Mouse (Mus musculus) CH12.LX (cell line): ENCODE measurements around the gene Serpinb1b. TPM values are rescaled to one million over a fixed set of nuclear protein-coding genes. Genes with fewer than 3 reads are reported as not detected.

Experiments used
- DNase-seq: peaks from one replicate; pipeline ENCODE4 v3.0.0-alpha.2; 2013; ENCODE audit errors: extremely low read depth
- H3K27ac ChIP-seq: 2 replicates; pipeline ENCODE4 v1.5.1; 2012; ENCODE audit warnings: low read depth, mild to moderate bottlenecking, control low read depth, moderate library complexity; ENCODE audit not compliant: insufficient read depth
- H3K27me3 ChIP-seq: replicated peaks from 2 replicates; pipeline ENCODE3; 2012; ENCODE audit warnings: inconsistent platforms
- H3K36me3 ChIP-seq, 2 experiments: replicated peaks in 1 of 2; 2 replicates each; pipeline versions ENCODE3 to v1.6.1; 2012; ENCODE audit warnings: inconsistent platforms in 1 of 2, low read length in 1 of 2, mild to moderate bottlenecking in 1 of 2, mixed read lengths in 1 of 2, moderate library complexity in 1 of 2; ENCODE audit not compliant: control insufficient read depth in 1 of 2, insufficient read depth in 1 of 2
- H3K4me1 ChIP-seq, 2 experiments: 2 replicates each; pipeline ENCODE4 v1.6.1; 2012; ENCODE audit warnings: inconsistent platforms in 1 of 2, moderate library complexity in 1 of 2; ENCODE audit not compliant: insufficient read depth in 2 of 2, control insufficient read depth in 1 of 2
- H3K4me2 ChIP-seq: 2 replicates; pipeline ENCODE4 v1.6.1; 2012; ENCODE audit warnings: low read depth, mild to moderate bottlenecking, control low read depth; ENCODE audit not compliant: poor library complexity, insufficient read depth, severe bottlenecking
- H3K4me3 ChIP-seq, 3 experiments: fragments of 150-350 bp in 1 of 3; sonication (generic) in 1 of 3; replicated peaks in 1 of 3; 2 replicates each; pipeline versions ENCODE3 to v1.5.1; 2011 to 2012; ENCODE audit warnings: low read depth in 2 of 3, low read length in 2 of 3, mild to moderate bottlenecking in 2 of 3, moderate library complexity in 2 of 3, control low read depth in 1 of 3, improper control_type of control experiment in 1 of 3, inconsistent platforms in 1 of 3, mixed read lengths in 1 of 3; ENCODE audit not compliant: poor library complexity in 1 of 3
- H3K79me2 ChIP-seq: replicated peaks from 2 replicates; pipeline ENCODE4 v1.6.1; 2012; ENCODE audit warnings: mild to moderate bottlenecking, moderate library complexity; ENCODE audit not compliant: control insufficient read depth, poor library complexity, insufficient read depth, severe bottlenecking; ENCODE audit errors: extremely low read depth
- H3K9ac ChIP-seq: 2 replicates; pipeline ENCODE4 v1.6.1; 2012; ENCODE audit warnings: low read depth, mild to moderate bottlenecking, control low read depth, moderate library complexity; ENCODE audit not compliant: insufficient read depth
- H3K9me3 ChIP-seq: replicated peaks from 2 replicates; pipeline ENCODE3; 2012; ENCODE audit warnings: low read length, inconsistent platforms, mixed read lengths
- BHLHE40 ChIP-seq: IDR thresholded peaks from 2 replicates; pipeline ENCODE4 v1.6.1; 2011; ENCODE audit warnings: mild to moderate bottlenecking, low read depth, low read length, improper control_type of control experiment
- CHD1 ChIP-seq: IDR thresholded peaks from 2 replicates; pipeline ENCODE4 v1.6.1; 2012; ENCODE audit warnings: low read depth, low read length, improper control_type of control experiment, inconsistent platforms
- CHD2 ChIP-seq: IDR thresholded peaks from 2 replicates; pipeline ENCODE4 v1.6.1; 2011; ENCODE audit warnings: low read length, improper control_type of control experiment
- CTCF ChIP-seq, 2 experiments: IDR thresholded peaks in 1 of 2; conservative IDR thresholded peaks in 1 of 2; 2 replicates each; pipeline ENCODE4 v1.5.1; 2011 to 2012; ENCODE audit warnings: low read depth in 2 of 2, low read length in 2 of 2, improper control_type of control experiment in 1 of 2, inconsistent platforms in 1 of 2, mild to moderate bottlenecking in 1 of 2, moderate library complexity in 1 of 2
- E2F4 ChIP-seq: IDR thresholded peaks from 2 replicates; pipeline ENCODE4 v1.6.1; 2011; ENCODE audit warnings: low read depth, low read length, improper control_type of control experiment; ENCODE audit not compliant: insufficient replicate concordance
- EP300 ChIP-seq: IDR thresholded peaks from 2 replicates; pipeline ENCODE4 v1.6.1; 2011; ENCODE audit warnings: low read length, improper control_type of control experiment
- ETS1 ChIP-seq: conservative IDR thresholded peaks from 2 replicates; pipeline ENCODE4 v1.6.1; 2012; ENCODE audit warnings: low read depth, mild to moderate bottlenecking, inconsistent platforms, low read length, improper control_type of control experiment, moderate library complexity
- IRF4 ChIP-seq: IDR thresholded peaks from 2 replicates; pipeline ENCODE4 v1.6.1; 2014; ENCODE audit warnings: low read depth, mild to moderate bottlenecking, inconsistent platforms, low read length, improper control_type of control experiment
- JUND ChIP-seq: conservative IDR thresholded peaks from 2 replicates; pipeline ENCODE4 v1.6.1; 2011; ENCODE audit warnings: low read depth, low read length, improper control_type of control experiment
- MAX ChIP-seq: IDR thresholded peaks from 2 replicates; pipeline ENCODE4 v1.6.1; 2011; ENCODE audit warnings: low read length, improper control_type of control experiment
- MEF2A ChIP-seq: IDR thresholded peaks from 2 replicates; pipeline ENCODE4 v1.6.1; 2014; ENCODE audit warnings: low read depth, mild to moderate bottlenecking, inconsistent platforms, low read length, improper control_type of control experiment, borderline replicate concordance
- MYC ChIP-seq: IDR thresholded peaks from 2 replicates; pipeline ENCODE4 v1.6.1; 2011; ENCODE audit warnings: low read depth, mild to moderate bottlenecking, improper control_type of control experiment, low read length
- NRF1 ChIP-seq: IDR thresholded peaks from 2 replicates; pipeline ENCODE4 v1.6.1; 2014; ENCODE audit warnings: low read depth, mild to moderate bottlenecking, inconsistent platforms, low read length, improper control_type of control experiment, moderate library complexity
- RAD21 ChIP-seq: IDR thresholded peaks from 2 replicates; pipeline ENCODE4 v1.6.1; 2011; ENCODE audit warnings: low read depth, mild to moderate bottlenecking, low read length, improper control_type of control experiment, moderate library complexity
- RCOR1 ChIP-seq: conservative IDR thresholded peaks from 2 replicates; pipeline ENCODE4 v1.6.1; 2012; ENCODE audit warnings: low read depth, mild to moderate bottlenecking, inconsistent platforms, low read length, improper control_type of control experiment
- SIN3A ChIP-seq: IDR thresholded peaks from 2 replicates; pipeline ENCODE4 v1.6.1; 2012; ENCODE audit warnings: low read length, improper control_type of control experiment, inconsistent platforms
- TBP ChIP-seq: conservative IDR thresholded peaks from 2 replicates; pipeline ENCODE4 v1.6.1; 2011; ENCODE audit warnings: low read depth, low read length, improper control_type of control experiment
- TCF12 ChIP-seq: IDR thresholded peaks from 2 replicates; pipeline ENCODE4 v1.6.1; 2014; ENCODE audit warnings: low read depth, mild to moderate bottlenecking, inconsistent platforms, low read length, improper control_type of control experiment
- ZKSCAN1 ChIP-seq: IDR thresholded peaks from 2 replicates; pipeline ENCODE4 v1.6.1; 2012; ENCODE audit warnings: low read depth, inconsistent platforms, low read length, improper control_type of control experiment, borderline replicate concordance
- ZMIZ1 ChIP-seq: IDR thresholded peaks from 2 replicates; pipeline ENCODE4 v1.6.1; 2012; ENCODE audit warnings: low read depth, mild to moderate bottlenecking, inconsistent platforms, low read length, improper control_type of control experiment
- dilution Hi-C: fragments of 300-500 bp; cut with MboI; formaldehyde crosslinking; loops from 2 replicates; pipeline ENCODE4 v1.14.3; 2020; ENCODE audit warnings: low sequenced_read_pairs; ENCODE audit not compliant: extremely low pct_unique_long_range_greater_than_20kb, extremely low pct_ligation_motif_present
- in situ Hi-C: fragments of 300-500 bp; cut with MboI; formaldehyde crosslinking; loops from 3 replicates; pipeline ENCODE4 v1.14.3; 2019; ENCODE audit warnings: low sequenced_read_pairs, low pct_ligation_motif_present, low pct_unique_long_range_greater_than_20kb, mixed read lengths
- polyA plus RNA-seq: library from polyadenylated mRNA; unstranded; fragments of >175 nt; gene quantifications from 2 replicates; pipeline ENCODE4 v1.2.1, GENCODE M21; 2012; ENCODE audit warnings: low read depth; ENCODE audit not compliant: insufficient read length
- total RNA-seq, 2 experiments: library from RNA; depleted of rRNA; stranded (reverse); fragments of 300-350 nt in 1 of 2; fragments of >200 nt in 1 of 2; gene quantifications; 2 replicates each; pipeline ENCODE4 v1.2.3; 2012 to 2014

Gene Serpinb1b
- total and polyA plus RNA-seq, 3 experiments: 0.08 to 0.98 (median 0.64) TPM

DNA sequence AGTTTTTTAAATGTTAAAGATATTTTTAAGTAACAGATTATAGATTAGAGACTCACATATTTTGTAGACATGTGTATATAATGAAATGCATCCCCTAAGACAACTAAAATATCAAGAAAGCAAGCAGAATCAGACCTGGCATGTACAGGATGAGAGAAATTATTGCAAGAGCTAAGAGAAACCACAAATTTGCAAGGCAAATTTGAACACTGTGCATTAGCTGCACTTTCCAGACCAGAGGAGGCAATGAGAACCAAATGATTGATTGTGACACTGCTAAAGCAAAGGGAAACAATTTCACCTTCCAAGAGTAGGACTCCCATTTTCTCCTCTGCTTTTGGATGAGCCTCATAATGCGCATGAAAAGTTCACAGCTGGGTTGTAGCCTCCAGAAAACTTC lies 17.2 kb downstream of the Serpinb1b start:
- Histone ChIP-seq H3K9me3 (no peaks in the 10 kb centered on the region), H3K4me1 (peaks cover 0 to 15% of the 10 kb centered on the region in 2 experiments; a peak in 2 of 4 replicates), H3K79me2 (no peaks in the 10 kb centered on the region), H3K9ac (no peak overlapping the region), H3K27ac (no peak overlapping the region), H3K27me3 (no peaks in the 10 kb centered on the region), H3K36me3 (no peaks in the 10 kb centered on the region), H3K4me2 (no peak overlapping the region), H3K4me3 (no peak overlapping the region)
- peak; percentile 60 for DNase-seq
- TF ChIP-seq EP300 (peak; percentile 51; the same call in 1 of the 2 replicates), NRF1 (no peak)
- in situ Hi-C loops (loop anchor here (25.0 kb wide), 1 partner anchor 467 kb away; no protein-coding TSS in a partner anchor), dilution Hi-C loops (no loop called here)

DNA sequence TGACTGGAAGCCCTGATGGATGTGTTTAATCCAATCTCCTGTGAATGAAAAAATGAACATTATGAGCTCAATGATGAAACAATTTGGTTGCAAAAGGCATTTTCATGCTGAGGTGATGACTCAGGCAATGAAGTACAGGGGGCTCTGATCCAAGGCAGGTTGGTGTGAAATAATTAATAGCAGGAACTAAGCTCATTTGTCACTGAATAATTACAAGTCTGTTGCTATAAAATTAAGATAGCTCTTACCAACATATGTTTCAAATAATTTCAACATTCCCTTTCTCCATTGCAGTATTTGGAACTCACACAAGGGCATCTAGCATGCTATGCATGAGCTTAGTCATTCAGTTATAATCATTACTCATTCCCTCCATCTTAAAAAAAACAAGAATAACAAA lies 27.3 kb downstream of the Serpinb1b start:
- H3K36me3 ChIP-seq: no peaks in the 10 kb centered on the region
- peaks cover 0 to 14% of the 10 kb centered on the region in 2 experiments; a peak in 2 of 4 replicates for H3K4me1 ChIP-seq
- in situ Hi-C loops (loop anchor here (25.0 kb wide), 1 partner anchor 657 kb away; no protein-coding TSS in a partner anchor), dilution Hi-C loops (no loop called here)
- no peak overlapping the region for H3K4me3 ChIP-seq
- H3K9ac ChIP-seq: no peak overlapping the region
- H3K27ac ChIP-seq: no peak overlapping the region
- no peaks in the 10 kb centered on the region for H3K79me2 ChIP-seq
- TF ChIP-seq RCOR1 (no peak), TCF12 (no peak), MAX (no peak), E2F4 (no peak)
- no peak overlapping the region for H3K4me2 ChIP-seq
- H3K9me3 ChIP-seq: no peaks in the 10 kb centered on the region
- no peaks in the 10 kb centered on the region for H3K27me3 ChIP-seq
- DNase-seq: no peak

DNA sequence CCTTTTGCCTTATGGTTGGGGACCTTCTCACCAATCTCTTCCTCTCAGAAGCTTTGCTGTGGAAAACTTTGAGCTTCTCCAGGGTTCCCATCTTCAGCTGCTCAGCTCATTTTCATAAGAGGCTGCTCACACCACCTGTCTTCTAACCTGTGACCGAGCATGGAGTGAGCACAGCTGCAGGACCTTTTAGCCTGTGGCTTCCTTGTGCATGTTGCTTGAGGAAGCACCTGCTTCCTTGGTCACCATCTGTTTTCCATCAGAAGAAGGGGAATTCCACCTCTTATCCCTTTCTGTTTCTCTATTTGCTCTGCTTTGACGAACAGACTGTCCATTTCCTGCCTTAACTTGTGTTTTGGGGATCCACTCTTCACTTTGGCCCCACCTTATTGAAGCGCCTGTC lies 34.7 kb downstream of the Serpinb1b start:
- no peaks in the 10 kb centered on the region for H3K27me3 ChIP-seq
- dilution Hi-C loops: no loop called here

More for the DNA sequence above, 34.7 kb downstream of the Serpinb1b start:
- Histone ChIP-seq H3K4me2 (peak overlapping the region; percentile 50), H3K27ac (no peak overlapping the region), H3K36me3 (no peaks in the 10 kb centered on the region), H3K4me1 (peaks cover 4 to 25% of the 10 kb centered on the region in 2 experiments; a peak in 3 of 4 replicates), H3K9ac (no peak overlapping the region), H3K4me3 (no peak overlapping the region), H3K79me2 (no peaks in the 10 kb centered on the region), H3K9me3 (no peaks in the 10 kb centered on the region)
- in situ Hi-C loops: loop anchor here (25.0 kb wide), 1 partner anchor 649 kb away; no protein-coding TSS in a partner anchor
- TF ChIP-seq CHD2: peak; percentile 8; the same call in 1 of the 2 replicates
- no peak for TF ChIP-seq CTCF (conservative IDR thresholded peaks at IDR 0.05 in 1 of 2, IDR thresholded peaks at IDR 0.05 in 1 of 2; ENCODE audit: low read depth in 2 of 2, low read length in 2 of 2)
- TF ChIP-seq SIN3A: no peak
- no peak for TF ChIP-seq MEF2A
- TF ChIP-seq TBP: 0 out of 2 replicates have a peak, but pooled peaks have one; percentile 31
- no peak for TF ChIP-seq CHD1
- peak; percentile 93 for TF ChIP-seq ETS1
- TF ChIP-seq MYC: peak; percentile 48; the same call in 1 of the 2 replicates
- peak; percentile 30 for TF ChIP-seq IRF4
- no peak for TF ChIP-seq ZMIZ1
- TF ChIP-seq RAD21: no peak
- TF ChIP-seq MAX: peak; percentile 5; the same call in 1 of the 2 replicates
- peak; percentile 95 for TF ChIP-seq EP300
- no peak for TF ChIP-seq ZKSCAN1
- TF ChIP-seq TCF12: peak; percentile 99
- peak; percentile 85 for TF ChIP-seq BHLHE40
- TF ChIP-seq JUND: no peak
- peak; percentile 81 for DNase-seq
